Comparison of ENCODE assay signal across 19 mouse cellular contexts in genomic region chr10:117627616-117627930, GRCm38 (mm10). TPM values are rescaled to one million over a fixed set of nuclear protein-coding genes. Genes with fewer than 3 reads are reported as not detected.
DNase-seq lines count a peak whose midpoint lies in the region; ATAC-seq lines count a peak whose summit lies in the region.
"Had no signal": no experiment of that assay in that cellular context is flagged by ENCODE, and none has a peak within 500 bp of the region (broad histone marks: within the 10 kb centered on the region; RNA-seq: fewer than 3 reads in every experiment).

No protein-coding gene starts in this region.

- peak; percentile 83 for DNase-seq in CD4-positive helper T cell, adult 2 months (ENCODE audit: low read depth, low spot score)
- peak; percentile 57 for DNase-seq in T-cell, adult 2 months (ENCODE audit: low spot score)
- DNase-seq in lung, postnatal 4 days, result peak; percentile 25 to 50
- DNase-seq in thymus, postnatal 14 days, result peak; percentile 66
- no peak for DNase-seq in heart, adult 8-10 months (ENCODE audit: low spot score)
- DNase-seq in kidney, postnatal 4 days, result no peak
- DNase-seq: cerebellum, adult 11-12 months; cerebellum, postnatal 36 days; forebrain, postnatal 0 days; gastrocnemius, postnatal 36 days; liver; right cerebral cortex, postnatal 25 days had no signal

- 56% methylated on average over 7 of the region's 7 CpGs for WGBS in hindbrain, embryonic 12.5 days

- no peaks in the 10 kb centered on the region for H3K9me3 ChIP-seq in hindbrain, embryonic 12.5 days (replicated peaks)
- H3K9me3 ChIP-seq: heart, embryonic 15.5 days; hindbrain, embryonic 10.5 days; intestine, embryonic 15.5 days; midbrain, embryonic 12.5 days had no signal

- no peak overlapping the region for H3K4me3 ChIP-seq in hindbrain, embryonic 12.5 days
- H3K4me3 ChIP-seq: heart, embryonic 15.5 days; intestine, embryonic 15.5 days; midbrain, embryonic 12.5 days had no signal

- H3K4me2 ChIP-seq in hindbrain, embryonic 12.5 days (replicated peaks), result no peak overlapping the region

- no peak for ATAC-seq in hindbrain, embryonic 12.5 days (ENCODE audit: low FRiP score)
- ATAC-seq: forebrain, postnatal 0 days; intestine, embryonic 15.5 days; Patski had no signal

- H3K36me3 ChIP-seq in hindbrain, embryonic 12.5 days, result no peaks in the 10 kb centered on the region
- H3K36me3 ChIP-seq: heart, embryonic 15.5 days; hindbrain, embryonic 10.5 days; intestine, embryonic 15.5 days; midbrain, embryonic 12.5 days had no signal

- no peak overlapping the region for H3K27ac ChIP-seq in hindbrain, embryonic 12.5 days
- H3K27ac ChIP-seq: heart, embryonic 15.5 days; hindbrain, embryonic 10.5 days; intestine, embryonic 15.5 days; kidney, postnatal 0 days; midbrain, embryonic 12.5 days had no signal

- H3K4me1 ChIP-seq in hindbrain, embryonic 12.5 days, result peaks cover 12% of the 10 kb centered on the region

- peaks cover 54% of the 10 kb centered on the region for H3K27me3 ChIP-seq in hindbrain, embryonic 12.5 days

- H3K9ac ChIP-seq in hindbrain, embryonic 12.5 days, result no peak overlapping the region
- H3K9ac ChIP-seq: forebrain, postnatal 0 days; heart, embryonic 15.5 days; intestine, embryonic 15.5 days; midbrain, embryonic 12.5 days had no signal

RNA-seq across cellular contexts. Expression of gene Cpm, which starts 1.7 kb away (rescaled TPM):
- polyA plus RNA-seq in hindbrain, embryonic 12.5 days (2016; fragmentation: Nextera tagmentation; extraction: Ambion mirVana), result 6.0 and 7.8 TPM in 2 replicates
- total RNA-seq in heart, adult 8-10 months (2022), result 1 to 10 TPM; 2.8 to 3.8 (median 3.4) TPM

Comparison
In these comparisons a context has a peak if more than half of its experiments do, and no peak if none do; other contexts are left out.
1. DNase-seq: peak in CD4-positive helper T cell, adult 2 months (single experiment), T-cell, adult 2 months (single experiment), lung, postnatal 4 days (2 of 2) and thymus, postnatal 14 days (single experiment); none in heart, adult 8-10 months (single experiment) and kidney, postnatal 4 days (0 of 2).